Mouse (Mus musculus) layer of hippocampus, adult 9-10 months (tissue): ENCODE measurements at regions not wholly inside any gene's neighbourhood (a gene's known extent, or its start where the extent isn't known, plus 50 kb on each side); places are given as distances from the start of the nearest gene placed in this dataset.
A peak's percentile ranks its signal among the peaks of the same experiment; 100 is the strongest.

Source experiments
- DNase-seq: peaks from one replicate; pipeline ENCODE4 v3.0.0; 2022; ENCODE audit warnings: low spot score

- DNase-seq: no peak
Observed at GRCm38 (mm10) chr14:72853104-72853503, 143.3 kb upstream of the Fndc3a start.

GRCm38 (mm10) chr14:72850884-72851283, 141.1 kb upstream of the Fndc3a start:
- no peak for DNase-seq

- DNase-seq: no peak
Observed at GRCm38 (mm10) chr14:72848271-72848955, 138.6 kb upstream of the Fndc3a start.

GRCm38 (mm10) chr14:72847466-72847865, 137.7 kb upstream of the Fndc3a start:
- DNase-seq: no peak

DNA sequence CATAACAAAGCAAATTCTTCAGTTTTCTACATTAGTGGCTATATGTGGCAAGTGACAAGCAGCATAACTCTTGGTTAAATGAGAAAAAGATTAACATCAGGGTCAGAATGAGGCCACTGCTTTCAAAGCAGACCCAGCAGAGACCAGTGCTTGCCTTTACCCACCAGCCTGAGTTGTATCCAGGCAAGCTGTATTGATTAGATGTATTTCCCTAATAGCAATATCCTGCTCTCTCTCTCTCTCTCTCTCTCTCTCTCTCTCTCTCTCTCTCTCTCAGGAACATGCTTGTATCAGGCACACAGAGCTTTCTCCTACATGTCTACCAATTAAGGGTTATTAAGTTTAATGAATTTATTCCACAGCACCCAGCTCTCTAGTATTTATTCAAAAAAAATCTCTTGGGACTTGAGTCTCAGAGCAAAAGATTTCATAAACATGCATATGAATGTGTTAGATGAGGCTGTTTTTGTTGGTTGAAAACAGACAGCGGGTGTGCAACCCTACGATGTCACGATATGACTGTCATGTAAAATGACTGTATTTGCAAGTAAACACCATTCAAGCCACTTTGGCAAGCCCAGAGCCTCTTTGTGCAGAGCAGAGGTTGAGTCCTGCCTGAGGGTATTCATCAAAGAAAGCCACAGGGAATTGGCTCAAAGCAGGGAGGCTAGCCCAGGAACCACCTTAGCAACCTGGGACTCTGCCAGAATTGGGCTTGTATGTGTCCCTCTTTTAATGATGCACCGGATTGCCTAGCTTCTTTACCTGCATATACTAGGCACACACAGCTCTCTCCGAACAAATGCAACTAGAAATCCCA, 136.0 kb upstream of the Fndc3a start:
- no peak for DNase-seq

DNA sequence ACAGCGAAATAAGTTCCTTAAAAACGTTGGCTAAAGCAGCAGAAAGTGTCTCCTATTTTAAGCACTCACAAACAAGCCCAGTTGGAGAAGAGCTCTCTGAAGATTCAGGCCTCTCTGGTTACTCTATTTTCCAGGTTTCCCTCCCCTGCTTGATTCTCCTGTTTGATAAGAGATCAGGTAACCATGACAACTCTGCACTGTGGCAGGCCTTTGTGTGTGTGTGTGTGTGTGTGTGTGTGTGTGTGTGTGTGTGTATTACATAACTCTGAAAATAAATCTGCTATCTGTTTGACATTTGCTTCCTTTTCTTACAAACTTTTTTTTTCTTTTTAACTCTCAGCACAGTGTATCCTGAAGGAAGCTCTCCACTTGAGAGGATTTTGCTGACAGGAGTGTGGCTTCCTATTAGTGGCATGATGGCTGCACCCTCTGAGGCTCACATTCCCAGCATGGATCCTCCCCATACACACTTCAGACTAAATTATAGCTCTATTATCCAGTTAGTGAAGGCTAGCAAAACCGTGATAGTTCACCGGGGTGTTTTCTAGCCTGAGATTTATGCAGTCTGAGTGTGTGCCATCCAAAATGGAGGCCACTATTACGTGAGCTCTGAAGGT, 135.1 kb upstream of the Fndc3a start:
- DNase-seq: peak; percentile 17

- no peak for DNase-seq
Observed at GRCm38 (mm10) chr14:72841753-72842152, 131.9 kb upstream of the Fndc3a start.

DNA sequence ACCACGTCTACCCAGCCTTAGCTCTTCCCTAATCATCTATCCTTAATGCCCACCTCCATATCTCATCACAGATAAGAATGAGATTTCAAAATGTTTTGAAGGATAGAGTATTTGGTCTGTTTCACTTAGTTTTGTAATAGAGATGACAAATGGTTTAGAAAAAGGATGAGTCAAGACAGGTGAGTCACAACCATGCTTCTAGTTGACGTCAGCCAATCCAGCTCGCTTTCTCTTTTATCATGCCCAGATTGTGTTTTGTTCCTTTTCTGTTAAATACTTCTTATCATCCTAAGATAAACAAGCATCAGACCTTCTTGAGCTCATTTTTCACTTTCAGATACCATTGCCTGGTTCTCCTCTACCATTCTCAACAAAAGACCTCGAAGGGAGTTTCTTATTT, 125.4 kb upstream of the Fndc3a start:
- DNase-seq: no peak

GRCm38 (mm10) chr14:72829261-72829660, 119.5 kb upstream of the Fndc3a start:
- DNase-seq: no peak

- no peak for DNase-seq
Observed at GRCm38 (mm10) chr14:72825549-72825948, 115.7 kb upstream of the Fndc3a start.

DNA sequence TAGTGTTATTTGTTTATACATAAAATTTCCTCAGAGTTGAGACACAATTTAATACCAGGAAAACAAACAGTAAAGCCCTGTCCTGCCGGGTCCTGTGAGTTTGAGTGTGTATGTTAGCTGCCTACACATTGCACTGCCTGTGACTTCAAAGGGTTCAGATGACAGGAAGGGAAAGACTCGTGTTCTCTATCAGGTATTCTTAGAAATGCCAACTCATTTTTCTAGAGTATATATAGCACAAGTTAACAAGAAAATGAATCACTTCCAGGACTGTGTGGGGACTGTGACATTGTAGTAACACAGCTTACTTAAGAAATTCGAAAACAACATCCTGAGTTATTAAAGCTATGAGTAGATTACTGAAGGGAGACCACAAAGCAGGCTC, 112.4 kb upstream of the Fndc3a start:
- no peak for DNase-seq

GRCm38 (mm10) chr14:72821517-72822230, 111.9 kb upstream of the Fndc3a start:
- no peak for DNase-seq

GRCm38 (mm10) chr14:72819037-72819436, 109.2 kb upstream of the Fndc3a start:
- DNase-seq: no peak

DNA sequence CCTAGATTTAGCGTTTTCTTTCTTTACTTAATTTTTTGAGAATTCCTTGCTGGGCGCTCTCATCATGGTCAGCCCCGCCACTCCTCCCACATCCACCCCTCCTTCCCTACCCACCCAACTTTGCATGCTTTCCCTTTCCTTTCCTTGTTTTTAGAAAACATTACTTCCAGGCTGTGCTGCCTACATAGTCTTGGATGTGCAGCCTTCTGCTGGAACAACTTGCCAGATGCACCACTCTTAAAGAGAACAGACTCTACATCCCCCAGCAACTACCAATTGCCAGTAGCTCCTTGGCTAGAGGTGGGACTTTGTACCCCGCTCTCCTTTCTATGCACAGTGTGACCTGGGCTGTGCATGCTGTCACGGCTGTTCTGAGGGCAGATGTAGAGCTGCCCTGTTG, 108.0 kb upstream of the Fndc3a start:
- DNase-seq: no peak

DNA sequence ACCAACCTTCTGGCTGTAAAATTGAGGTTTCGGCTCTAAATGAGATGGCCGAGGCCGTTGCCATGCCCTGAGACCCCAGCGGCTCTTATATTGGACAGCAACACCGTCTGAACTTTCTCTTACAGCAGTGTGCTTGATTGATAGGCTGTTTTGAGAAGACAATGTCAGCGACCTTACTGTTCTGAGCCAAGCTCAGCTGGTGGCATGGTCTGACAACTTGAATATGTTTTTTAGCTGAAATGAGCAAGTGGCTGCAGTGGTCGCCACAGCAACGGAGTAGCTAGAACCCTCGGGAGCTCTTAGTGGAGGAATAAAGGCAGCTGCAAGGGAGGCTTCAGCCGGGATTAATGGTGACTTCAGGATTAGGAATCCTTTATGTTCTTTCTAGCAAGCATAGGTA, 107.0 kb upstream of the Fndc3a start:
- DNase-seq: no peak

DNA sequence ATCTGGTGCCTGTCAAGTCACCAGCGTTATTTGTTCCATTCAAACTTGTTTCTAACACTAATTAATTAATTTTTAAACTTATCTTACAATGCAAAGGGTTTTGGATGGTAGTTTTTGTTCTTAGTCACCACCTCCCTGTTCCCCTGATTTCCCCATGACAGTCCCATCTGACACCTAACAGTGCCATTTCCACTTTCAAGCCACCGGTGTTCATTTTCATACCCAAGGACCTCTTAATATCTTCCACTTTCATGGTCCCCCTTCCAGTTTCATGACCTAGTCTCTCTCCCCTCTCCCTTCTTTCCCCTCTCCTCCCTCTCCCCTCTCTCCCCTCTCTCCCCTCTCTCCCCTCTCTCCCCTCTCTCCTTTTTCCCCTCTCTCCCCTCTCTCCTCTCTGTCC, 99.3 kb upstream of the Fndc3a start:
- no peak for DNase-seq

- no peak for DNase-seq
Observed at GRCm38 (mm10) chr14:72807947-72808346, 98.1 kb upstream of the Fndc3a start.

DNA sequence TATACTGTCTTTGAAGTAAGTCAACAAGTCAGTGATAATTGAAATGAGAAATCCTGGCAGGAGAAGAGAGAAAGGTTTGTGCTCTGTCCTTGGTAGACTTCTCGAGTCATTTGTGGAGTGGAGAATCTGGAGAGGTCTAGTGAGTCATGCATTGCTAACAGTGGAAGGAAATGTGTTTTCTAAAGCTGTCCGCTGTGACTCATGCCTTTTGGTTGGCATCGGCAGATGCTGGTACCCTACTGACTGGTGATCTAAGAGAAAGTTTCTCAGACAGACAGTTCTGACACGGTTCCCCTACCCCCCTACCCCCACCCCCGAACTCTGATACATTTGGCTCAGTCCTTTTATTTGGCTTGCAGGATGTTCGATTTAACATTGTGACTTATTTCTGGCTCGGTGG, 97.5 kb upstream of the Fndc3a start:
- DNase-seq: peak; percentile 13

GRCm38 (mm10) chr14:72806598-72806997, 96.8 kb upstream of the Fndc3a start:
- no peak for DNase-seq

- no peak for DNase-seq
Observed at GRCm38 (mm10) chr14:72803579-72803978, 93.8 kb upstream of the Fndc3a start.

- no peak for DNase-seq
Observed at GRCm38 (mm10) chr14:72790654-72791053, 80.9 kb upstream of the Fndc3a start.

DNA sequence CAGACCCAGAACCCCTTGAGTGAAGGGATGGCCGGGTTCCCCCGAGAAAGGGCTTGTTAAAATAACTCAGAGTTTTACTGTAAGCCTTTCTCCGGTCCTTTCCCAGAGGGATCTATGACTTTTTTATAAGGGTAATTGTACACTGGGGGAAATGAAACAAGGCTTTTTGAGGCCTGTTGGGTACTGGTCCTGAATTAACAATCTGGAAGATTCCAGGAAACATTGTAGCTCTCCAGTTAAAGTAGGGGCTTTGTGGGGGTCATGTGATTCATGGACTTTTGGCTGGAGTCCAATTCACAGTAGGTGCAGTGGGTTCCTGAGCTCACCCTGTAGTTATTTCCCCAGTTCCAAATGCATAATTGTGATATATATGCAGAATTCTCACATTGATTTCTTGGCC, 77.1 kb upstream of the Fndc3a start:
- DNase-seq: no peak

DNA sequence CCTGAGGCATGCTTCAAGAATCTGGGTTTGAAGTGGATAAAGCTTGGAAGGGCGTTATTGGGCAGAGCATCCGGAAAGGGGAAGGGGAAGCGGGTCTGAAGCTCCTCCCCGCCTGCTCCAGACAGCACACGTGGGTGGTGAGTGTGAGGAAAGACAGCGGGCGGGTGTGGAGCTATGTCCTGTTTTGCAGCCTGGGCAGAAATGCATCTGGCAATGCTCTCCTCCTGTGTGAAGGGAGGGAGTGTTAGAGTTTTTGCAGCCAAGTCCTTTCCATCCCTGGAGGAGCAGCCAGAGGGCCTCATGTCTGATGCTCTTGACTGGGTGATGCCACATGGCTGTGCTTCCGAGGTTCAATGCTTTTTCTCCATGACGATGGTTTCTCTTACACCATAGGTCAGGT, 73.4 kb upstream of the Fndc3a start:
- no peak for DNase-seq
